Mouse (Mus musculus) lung, postnatal 10 days (tissue): ENCODE results near the gene Dip2b.
A peak's percentile ranks its signal among the peaks of the same experiment; 100 is the strongest.

ENCODE experiments used
- DNase-seq: peaks from one replicate; pipeline ENCODE4 v3.0.0; 2021

The Dip2b gene

DNA sequence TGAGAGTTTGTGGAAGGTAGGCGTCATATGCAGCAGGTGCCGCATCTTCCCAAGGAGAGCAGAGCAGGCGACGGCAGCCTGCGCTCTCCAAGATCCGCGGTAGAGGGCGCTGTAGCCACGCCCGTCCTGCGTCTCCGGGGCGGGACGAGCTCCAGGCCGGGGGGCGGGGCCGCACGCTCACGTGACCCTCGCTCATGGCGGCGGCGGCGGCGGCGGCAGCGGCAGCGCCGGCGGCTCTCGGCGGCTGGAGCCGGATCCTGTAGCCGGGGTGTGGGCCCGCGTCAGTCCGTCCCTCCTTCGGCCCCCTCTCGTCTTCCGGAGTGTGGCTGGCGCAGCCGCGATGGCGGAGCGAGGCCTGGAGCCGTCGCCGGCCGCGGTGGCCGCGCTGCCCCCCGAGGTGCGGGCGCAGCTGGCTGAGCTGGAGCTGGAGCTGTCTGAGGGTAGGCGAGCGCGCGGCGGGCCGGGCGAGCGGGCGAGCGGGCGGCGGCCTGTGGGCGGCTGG lies at the start of gene Dip2b:
Gene Dip2b (plus strand): TSS at position 195 of the 502 bp plus-strand sequence.
- peak; percentile 96 for DNase-seq

DNA sequence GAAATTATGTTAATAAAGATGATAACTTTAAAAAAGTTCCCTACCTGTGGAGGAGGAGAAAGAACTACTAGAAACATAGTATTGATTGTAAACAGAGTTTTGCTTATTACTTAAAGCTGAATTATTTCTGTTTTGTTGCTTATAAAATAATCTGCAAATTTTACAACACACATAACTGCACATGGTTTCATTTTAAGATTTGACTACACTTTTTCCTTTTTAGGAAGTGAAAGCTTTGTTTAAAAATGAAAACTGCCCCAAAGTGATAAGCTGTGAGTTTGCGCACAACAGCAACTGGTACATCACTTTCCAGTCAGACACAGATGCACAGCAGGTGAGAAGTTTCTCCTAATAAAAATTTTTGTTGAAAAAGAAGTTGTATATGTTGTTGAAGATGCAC lies 45.4 kb upstream of the Dip2b start:
- no peak for DNase-seq

DNA sequence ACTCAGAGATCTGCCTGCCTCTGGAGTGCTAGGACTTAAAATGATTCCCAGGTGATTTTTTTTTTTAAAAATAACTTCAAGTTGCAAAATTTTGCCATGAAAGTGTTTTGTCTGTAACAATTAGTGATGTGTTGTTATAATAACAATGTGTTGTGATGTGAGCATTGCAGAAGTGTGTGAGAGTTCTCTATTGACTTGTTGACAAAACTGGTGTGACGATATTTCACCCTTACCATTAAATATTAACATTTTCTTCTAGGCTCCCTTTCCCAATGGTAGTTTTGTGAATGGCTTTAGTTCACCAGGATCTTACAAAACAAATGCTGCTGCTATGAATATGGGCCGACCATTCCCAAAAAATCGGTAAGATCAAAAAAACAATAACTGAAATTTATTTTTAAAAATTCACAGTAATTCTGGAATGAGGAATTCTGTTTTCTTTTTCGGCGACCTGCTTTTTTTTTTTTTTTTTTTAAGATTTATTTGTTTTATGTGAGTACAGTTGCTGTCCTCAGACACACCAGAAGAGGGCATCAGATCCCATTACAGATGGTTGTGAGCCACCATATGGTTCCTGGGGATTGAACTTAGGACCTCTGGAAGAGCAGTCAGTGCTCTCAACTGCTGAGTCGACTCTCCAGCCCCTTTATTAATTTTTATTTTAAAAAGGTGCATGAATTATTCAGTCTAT lies 41.2 kb upstream of the Dip2b start:
- DNase-seq = no peak

DNA sequence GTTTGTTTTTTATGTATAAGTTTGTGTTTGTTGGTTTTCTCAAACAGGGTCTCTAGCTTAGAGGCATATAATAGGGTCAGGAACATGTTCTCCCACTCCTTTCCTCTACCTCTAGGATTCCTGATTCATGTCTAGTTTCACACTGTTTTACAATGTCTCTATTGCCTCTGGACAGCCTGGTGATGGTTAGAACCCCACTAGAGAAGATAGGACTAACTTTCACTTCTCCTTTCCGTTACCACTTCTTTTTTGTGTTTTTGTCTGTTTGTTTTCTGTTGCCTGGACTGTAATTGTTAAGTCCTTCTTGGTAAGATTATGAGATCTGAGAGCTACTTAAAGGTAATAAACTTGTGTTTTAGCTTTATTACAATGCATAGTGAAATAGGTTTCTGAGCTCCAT lies 39.1 kb upstream of the Dip2b start:
- DNase-seq = no peak

DNA sequence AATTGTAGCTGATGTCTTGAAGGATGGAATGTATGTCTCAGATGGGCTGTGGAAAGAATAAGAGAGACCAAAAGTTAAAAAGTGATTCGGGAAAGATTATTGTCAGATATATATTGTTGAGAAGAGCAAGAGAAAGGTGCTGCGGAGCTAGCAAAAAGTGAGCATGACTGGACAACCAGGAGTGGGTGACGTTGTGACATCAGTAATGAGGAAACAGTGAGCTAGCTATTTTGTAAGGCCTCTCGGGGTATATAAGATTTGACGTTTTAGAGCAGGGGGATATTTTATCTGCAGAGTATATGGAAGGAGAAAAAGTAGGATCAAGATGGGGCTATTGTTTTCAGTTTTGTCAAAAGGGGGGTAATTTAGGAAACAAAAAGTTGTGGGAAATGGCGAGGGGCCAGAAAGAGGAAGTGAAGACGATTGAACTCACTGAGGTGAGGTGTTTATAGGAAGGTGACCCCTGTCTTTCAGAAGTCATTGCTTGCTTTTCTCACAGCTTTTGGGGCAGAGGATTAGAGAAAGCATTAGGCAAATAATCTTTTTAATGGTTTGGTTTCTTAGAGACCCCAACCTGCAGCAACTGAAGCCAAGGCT lies 33.7 kb upstream of the Dip2b start:
- no peak for DNase-seq

DNA sequence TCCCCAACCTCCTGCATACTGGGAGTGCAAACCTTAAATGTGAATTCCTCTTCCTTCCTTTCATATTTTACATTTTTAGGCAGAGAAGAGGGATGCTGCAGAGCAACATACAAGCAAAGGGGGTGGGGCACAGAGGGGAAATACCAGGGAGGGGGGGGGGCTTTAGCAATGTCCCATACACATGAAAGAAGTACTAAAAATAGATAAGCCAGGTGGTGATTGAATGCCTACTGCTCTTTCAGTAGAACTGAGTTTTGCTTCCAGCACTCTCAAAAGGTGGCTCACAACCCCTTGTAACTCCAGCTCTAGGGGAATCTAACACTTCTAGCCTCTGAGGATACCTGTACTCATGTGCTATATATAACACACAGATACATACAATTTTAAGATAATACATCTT lies 32.3 kb upstream of the Dip2b start:
- no peak for DNase-seq

DNA sequence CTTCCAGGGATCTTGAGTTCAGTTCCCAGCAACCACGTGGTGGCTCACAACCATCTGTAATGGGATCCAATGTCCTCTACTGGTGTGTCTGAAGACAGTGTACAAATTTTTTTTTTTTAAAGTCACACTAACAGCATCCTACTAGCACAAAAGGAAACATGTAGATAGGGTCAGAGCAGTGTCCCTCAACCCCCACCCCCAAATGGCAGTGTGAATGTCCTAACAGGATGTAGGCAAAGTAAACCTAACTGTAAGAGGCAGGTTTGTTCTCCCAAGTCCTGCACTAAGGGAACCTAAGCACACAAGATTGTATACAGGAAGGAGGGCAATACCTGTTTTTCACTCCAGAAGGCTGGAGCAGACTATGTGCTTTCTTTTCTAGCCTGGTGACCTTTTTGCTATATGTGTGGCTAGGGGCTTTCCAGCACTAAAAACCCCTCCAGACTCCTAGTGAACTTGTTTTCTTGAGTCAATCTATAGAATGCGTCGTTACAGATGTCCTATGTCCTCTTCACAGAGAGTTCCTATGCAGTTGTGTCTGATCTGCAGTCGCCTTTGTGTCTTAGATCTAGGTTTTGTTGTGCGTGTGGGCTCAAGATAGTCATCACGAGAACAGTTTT lies 20.1 kb upstream of the Dip2b start:
- no peak for DNase-seq

DNA sequence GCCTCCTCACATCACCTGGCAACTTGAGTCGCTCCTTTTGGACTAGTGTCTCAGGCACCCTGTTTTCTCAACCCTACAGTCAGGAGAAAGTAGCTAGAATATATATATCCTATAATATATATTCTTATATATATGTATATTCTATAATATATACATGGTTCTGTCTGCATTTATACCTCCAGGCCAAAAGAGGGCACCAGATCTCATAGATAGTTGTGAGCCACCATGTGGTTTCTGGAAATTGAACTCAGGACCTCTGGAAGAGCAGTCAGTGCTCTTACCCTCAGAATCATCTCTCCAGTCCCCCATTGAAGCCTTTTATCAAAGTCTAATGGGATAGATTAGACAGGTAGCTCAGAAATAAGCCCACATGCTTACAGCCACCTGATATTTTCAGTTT lies 17.3 kb upstream of the Dip2b start:
- no peak for DNase-seq

DNA sequence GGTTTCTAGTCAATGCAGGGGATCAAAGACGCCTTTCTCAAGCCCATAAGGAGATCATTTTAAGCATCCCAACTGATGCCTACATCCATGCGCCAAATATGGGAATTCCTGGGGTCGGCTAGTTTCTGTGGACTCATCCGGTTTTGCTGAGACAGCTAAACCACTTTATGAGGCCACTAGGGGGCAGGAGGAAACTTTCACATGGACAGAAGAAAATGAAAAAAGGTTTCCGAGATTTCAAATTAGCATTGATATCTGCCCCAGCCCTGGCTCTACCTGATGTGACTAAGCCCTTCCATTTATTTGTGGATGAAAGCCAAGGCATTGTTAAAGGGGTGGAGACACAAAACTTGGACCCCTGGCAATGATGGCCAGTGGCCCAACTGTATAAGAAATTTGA lies 15.5 kb upstream of the Dip2b start:
- DNase-seq = peak; percentile 76

DNA sequence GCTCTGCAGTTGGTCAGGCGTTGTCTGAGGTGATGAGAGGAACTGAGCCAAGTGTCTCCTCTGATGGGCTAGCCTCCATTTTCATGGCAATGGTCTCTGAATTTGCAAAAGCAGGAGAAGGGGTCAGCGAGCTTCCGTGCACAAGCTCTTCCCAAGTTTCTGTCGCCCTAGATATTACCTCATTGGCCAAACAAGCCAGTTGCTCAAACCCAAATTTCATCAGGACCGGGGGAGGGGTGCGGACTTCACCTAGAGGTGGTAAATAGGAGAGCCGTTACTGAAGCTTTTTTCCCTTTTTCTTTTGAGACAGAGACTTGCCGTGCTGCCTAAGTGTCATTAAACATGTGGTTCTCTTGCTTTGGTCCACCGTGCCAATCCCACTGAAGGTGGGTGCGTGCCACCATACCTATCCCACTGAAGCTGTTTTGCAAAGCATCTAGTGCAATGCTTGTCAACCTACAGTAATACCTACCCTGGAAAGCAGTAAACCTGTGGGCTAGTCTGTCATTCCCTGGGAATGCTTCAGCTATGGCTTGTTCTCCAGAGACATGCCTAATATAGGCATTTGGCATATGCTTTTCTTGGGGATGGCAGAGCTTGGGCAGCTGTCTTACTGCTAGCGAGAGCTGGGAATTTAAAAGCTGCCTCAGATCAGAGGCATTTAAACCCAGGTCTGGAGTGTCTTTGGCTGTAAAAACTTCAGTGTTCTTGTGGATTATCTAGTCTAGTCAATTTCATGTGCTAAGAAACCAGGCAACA lies 13.2 kb upstream of the Dip2b start:
- no peak for DNase-seq

DNA sequence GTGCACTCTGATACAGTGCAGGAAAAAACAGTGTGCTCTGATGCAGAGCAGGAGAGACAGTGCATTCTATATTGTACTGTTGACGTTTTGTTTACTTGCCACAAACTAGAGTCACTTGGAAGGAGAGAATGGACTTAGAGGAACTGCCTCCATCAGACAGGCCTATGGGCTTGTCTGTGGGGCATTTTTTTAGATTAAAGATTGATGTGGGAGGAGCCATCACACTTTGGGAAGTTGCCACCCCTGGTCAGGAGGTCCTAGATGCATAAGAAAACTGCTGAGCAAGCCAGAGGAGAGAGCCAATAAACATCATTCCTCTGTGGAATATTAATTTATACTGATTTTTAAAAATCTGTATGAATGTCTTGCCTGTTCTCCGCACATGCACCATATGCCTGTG lies 10.3 kb upstream of the Dip2b start:
- DNase-seq = no peak

DNA sequence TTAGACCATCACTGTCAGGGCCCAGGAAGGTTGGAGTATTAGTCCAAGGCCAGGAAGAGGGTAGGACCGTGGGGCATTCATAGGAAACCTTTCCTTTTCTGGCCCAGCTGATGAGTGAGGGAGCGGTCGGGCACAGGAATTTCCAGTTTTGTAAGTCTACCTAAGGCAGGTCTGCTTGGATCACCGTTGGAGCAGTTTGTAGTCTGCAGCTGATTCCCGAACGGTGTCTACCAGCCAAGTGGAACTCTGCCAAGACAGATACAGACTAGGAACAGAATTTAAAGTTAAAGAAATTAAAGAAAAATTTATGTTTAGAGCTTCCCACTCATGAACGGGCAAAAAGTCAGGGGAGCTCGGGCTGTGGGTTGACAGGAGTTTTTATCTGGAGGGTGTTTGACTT lies 9.0 kb upstream of the Dip2b start:
- DNase-seq = no peak

DNA sequence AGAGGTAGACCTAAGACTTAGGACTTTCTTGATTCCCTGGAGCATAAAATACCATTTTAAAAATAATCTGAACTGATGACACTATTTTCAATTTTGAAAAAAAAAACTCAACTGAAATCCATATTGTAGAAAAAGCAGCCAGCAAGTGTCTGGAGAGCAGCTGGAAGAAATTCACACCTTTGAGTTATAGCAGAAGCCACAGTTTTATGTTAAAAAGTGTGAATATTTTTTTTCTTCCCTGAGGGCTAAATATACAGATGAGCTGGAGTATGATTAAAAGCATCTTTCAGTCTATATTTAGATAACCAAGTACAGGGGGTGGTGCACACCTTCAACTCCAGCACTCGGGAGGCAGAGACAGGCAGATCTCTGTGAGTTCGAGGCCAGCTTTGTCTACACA lies 8.6 kb upstream of the Dip2b start:
- DNase-seq = no peak

DNA sequence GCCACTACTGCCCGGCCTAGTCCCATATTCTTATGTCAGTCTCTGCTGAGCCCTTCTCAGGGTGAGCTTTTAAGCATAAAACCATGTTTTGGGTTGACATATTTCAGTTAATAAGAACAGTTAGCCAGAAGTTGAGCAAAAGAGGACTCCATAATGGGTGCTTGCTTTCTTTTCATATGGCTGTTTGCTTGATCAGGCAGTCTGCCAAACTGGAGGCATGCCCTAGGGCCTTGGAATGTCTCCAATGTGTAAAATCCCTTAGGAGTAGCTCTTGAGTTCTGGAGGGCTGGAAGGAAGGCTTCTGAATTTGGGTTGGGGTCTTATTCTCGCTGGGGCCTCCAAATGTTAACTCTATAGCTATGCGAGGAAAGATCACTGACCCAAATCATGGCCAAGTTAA lies 5.9 kb upstream of the Dip2b start:
- peak; percentile 57 for DNase-seq

DNA sequence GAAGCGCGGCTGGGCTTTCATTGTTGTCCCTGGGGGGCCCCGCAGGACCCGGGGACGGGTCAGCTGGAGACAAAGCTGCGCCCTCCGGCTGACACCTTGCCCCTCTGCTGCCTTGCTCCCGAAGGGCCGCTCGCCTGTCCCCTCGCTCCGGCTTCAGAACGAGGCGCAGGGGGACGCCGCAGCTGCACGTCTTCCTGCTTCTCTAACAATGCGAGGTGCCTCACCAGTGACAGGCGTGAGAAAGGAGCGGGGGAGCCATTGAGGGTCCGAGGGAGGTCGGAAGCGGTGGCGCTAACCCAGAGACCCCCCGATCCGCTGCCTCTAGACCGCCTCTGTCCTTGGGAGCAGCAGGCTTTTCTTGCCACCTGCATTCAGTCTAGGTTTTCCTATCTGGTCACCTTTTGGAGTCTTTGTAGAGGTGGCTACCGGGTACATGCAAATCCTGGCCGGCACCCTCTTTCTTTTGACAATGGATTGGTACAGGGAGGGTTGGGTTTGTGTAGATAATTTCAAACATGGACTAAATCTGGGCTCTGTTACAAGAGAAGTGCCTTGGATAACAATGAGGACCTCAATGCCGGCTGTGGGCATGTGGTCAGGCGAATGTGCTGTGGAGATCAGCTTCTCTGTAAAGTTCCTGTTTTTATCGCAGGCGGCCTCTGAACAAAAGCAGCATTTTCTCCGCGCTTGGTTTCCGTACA lies 687 bp downstream of the Dip2b start:
- peak; percentile 61 for DNase-seq

DNA sequence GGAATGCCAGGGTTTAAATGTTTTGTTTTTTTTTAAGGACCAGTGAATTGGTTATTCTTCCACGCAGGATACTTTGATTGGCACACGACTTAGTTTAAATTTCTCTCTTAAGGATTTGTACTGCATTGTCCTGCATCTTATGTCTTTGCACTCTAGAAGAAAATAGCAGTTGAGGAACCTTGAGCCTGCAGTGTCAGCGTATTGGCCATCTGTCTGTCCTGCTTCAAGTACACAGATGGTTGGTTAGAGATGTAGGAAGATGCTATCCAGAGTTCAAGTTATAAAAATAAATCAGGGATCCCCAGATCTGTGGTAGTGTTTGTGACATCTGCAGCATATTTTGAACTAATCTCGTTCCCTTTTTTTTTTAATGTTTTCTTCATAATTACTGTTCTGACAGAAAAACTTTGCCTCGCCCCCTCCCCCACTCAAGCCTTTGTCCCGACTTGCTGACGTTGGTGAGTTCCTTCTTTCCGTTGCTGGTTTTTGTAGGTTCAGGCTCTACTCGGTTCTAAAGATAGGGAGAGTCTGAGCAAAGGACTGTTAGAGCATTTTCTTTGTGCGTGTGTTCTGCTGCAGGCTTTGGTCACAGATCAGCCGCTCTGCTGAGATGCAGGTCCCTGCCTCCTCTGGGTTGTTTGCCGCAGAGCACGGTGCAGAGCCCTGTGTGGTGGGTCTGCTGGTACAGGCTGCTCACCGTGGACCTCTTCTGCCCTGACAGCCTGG lies 2.2 kb downstream of the Dip2b start:
- peak; percentile 34 for DNase-seq

DNA sequence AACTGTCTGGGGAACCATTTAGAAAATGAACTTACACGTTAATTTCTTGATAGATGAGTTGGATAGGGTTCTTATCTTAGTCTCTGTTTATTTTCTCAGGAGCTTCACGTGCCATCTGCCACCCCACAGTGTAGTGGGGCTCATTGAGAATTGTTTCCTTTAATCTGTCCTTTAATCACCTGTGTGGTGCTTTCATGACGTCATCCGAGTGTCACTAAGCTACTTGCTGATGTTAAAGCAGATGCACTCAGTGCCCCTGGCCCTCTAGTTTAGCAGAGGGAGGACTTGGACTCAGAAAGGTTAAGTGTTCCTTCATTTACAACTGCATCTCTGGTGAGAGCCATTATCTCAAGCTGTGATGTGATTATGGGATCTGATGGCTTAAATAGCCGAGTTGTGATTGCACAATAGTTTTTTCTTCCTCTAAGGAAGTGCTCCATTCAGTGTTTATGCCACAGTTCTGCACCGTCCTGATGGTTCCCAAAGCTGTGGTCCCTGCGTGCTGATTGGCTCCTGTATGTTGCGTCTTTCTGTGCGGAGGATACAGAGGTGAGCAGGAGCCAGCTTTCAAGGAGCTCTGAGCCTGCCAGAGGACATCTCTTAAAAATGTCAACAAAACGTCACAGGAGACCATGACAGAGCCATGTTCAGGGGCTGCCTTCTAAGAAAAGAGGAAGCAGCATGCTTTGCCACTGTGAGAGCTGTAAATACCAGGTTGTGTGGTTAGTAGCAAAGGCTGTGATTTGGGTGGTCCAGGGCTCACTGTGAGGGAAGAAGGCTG lies 3.0 kb downstream of the Dip2b start:
- no peak for DNase-seq

DNA sequence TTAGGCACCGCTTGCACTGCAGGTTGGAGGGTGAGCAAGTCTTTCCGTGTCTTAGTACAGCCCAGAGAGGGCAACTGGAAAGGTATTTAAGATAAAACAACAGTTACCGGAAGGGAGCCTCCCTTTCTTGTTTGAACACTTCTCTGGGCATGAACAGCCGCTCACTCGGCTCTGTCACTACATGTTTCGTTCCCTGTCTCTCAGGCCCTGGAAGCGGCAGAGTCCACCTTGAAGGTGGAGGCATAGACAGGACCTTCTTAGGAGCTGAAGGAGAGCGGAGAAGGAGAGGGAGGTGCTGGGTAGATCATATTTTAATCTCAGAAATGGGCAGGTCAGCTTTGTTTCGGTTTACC lies 3.6 kb downstream of the Dip2b start:
- DNase-seq = no peak

DNA sequence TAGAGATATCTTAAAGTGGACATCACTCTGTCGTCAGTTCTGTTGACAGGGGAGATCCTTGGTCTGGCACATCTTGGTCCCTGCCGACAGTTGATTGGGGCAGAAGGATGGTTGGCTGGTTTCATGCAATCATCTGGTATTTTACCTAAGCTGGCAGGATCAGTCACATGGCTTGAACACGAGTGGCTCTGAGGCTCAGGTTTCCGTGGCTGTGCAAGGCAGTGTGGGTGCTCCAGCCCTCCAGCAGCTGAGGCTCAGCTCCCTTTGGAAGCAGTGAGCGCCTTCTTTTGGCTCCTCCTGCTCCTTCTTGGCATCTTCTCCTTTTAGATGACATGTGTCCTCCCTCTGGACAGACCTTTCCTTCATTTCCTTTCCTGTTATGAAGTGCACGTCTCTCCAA lies 7.1 kb downstream of the Dip2b start:
- no peak for DNase-seq

DNA sequence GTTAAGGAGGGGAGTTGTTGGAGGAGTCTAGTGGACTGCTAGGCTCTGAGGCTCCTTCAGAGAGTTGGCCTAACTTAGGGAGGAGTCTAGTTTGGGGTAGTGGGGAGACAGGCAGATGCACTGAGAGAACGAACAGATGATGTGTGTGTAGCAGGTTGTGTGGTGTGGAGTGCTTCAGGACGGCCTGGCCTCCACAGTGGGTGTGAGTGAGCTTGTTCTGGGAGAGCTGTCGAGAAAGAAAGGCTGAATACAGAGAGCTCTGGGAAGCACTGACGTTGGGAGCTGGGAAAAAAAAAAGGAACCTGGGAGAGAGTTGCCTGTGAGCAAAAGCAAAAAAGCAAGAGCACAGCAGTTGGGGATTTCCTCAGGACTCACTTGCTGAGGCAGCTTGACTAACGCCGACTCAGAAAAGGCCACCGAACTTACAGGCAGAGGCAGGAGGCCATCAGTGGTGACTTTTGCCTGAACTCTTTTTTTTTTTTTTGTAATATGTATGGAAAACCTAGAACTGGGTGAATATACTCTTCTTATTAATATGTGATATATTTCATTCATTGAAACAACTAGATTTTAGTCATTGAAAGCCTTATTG lies 11.1 kb downstream of the Dip2b start:
- no peak for DNase-seq

DNA sequence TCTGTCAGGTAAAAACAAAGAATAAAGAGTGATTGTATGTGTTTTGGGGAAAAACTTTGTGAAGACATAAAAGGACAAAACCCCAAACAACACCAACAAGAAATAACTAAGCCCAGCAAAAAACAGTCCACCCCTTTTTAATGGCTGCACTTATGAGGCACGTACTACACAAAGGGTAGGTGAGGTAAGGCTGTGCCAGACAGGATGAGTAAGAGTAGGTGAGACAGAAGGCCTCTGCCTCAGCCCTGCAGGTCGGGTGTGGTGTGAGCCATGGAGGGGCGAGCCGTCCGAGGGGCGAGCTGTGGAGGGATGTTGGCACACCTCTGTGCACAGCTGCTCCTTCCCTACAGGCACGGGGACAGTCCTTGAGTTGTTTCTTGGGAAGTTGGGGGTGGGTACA lies 12.5 kb downstream of the Dip2b start:
- no peak for DNase-seq
